Mouse (Mus musculus) liver, adult 2 months (tissue): Measurements from ENCODE around the gene Akr1c18.

Source experiments
- CTCF ChIP-seq: fragments of 200-500 bp; IDR thresholded peaks from 2 replicates; pipeline ENCODE4 v1.5.1; 2011; ENCODE audit warnings: low read depth, low read length, control low read depth
- POLR2A ChIP-seq: fragments of 200-500 bp; IDR thresholded peaks from 2 replicates; pipeline ENCODE4 v1.6.1; 2011; ENCODE audit warnings: low read length, control low read depth; ENCODE audit not compliant: insufficient read depth; ENCODE audit errors: extremely low read depth

DNA sequence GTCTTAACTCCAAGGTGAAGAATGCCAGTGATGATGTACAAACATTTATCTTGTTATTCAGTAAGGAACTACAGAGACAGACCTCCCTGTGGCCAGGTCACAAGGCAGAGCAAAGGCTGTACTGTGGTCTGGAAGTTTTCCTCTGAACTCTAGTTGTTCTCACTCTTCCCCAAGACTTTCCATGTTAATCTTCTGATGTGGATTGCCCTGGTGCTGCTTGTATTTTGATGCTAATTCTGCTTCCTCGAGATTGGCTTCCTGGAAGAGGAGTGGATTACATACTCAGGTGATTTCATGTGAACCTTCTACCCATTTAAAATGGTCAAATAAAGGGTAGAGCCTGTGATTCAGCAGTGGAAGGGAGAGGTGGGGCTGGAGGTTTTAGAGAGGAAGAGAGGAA is 17.6 kb upstream of the Akr1c18 start:
- no peak for TF ChIP-seq CTCF
- no peak for TF ChIP-seq POLR2A
